Mouse (Mus musculus): ENCODE measurements around the gene Selenow. TPM values are rescaled to one million over a fixed set of nuclear protein-coding genes. Genes with fewer than 3 reads are reported as not detected.

The Selenow gene
- total RNA-seq (2014; rRNA removed) (67.9 and 68.1 TPM in 2 replicates), polyA plus RNA-seq (2012; rRNA removed) (250 and 292 TPM in 2 replicates)

- peak within 1 kb of the TSS; percentile 88 for H3K27ac ChIP-seq (replicated peaks; ENCODE audit: insufficient read depth, low read depth, low read length)
- TF ChIP-seq POLR2A (IDR thresholded peaks at IDR 0.05; ENCODE audit: extremely low read depth, insufficient read depth, low read length) (peak; percentile 94), CTCF (IDR thresholded peaks at IDR 0.05; ENCODE audit: low read depth, low read length) (no peak)
- no peaks in the 10 kb centered on the region for H3K36me3 ChIP-seq (ENCODE audit: control insufficient read depth, insufficient read depth, low read length)
- peaks cover 10% of the 10 kb centered on the region for H3K4me1 ChIP-seq (ENCODE audit: control insufficient read depth, insufficient read depth, low read length)
- peak; percentile 82 for DNase-seq (ENCODE audit: extremely low read depth, low read depth, low spot score)
- WGBS = under 1% methylated on average over 33 of the region's 33 CpGs
- peak within 1 kb of the TSS; percentile 87 for H3K9ac ChIP-seq (ENCODE audit: low read depth, low read length)
- peaks cover 7% of the 10 kb centered on the region; the same call in 1 of the 2 replicates for H3K79me2 ChIP-seq (ENCODE audit: control insufficient read depth, insufficient read depth, low read length)
- H3K4me3 ChIP-seq (ENCODE audit: insufficient read depth, low read depth, low read length) = peak within 1 kb of the TSS; percentile 80
- H3K27me3 ChIP-seq (ENCODE audit: control insufficient read depth, insufficient read depth, low read length) = no peaks in the 10 kb centered on the region
Measured at GRCm38 (mm10) chr7:15922220-15922773, at the start of gene Selenow. TSS of gene Selenow (minus strand) at chr7:15922402.

- WGBS = 99% methylated on average over 3 of the region's 3 CpGs
- TF ChIP-seq CTCF (IDR thresholded peaks at IDR 0.05; ENCODE audit: low read depth, low read length) = peak; percentile 19; the same call in 1 of the 2 replicates
- no peak for TF ChIP-seq POLR2A (IDR thresholded peaks at IDR 0.05; ENCODE audit: extremely low read depth, insufficient read depth, low read length)
- Histone ChIP-seq H3K4me1 (ENCODE audit: control insufficient read depth, insufficient read depth, low read length) (no peaks in the 10 kb centered on the region), H3K27ac (replicated peaks; ENCODE audit: insufficient read depth, low read depth, low read length) (no peak overlapping the region), H3K36me3 (ENCODE audit: control insufficient read depth, insufficient read depth, low read length) (peaks cover 7% of the 10 kb centered on the region; the same call in 1 of the 2 replicates), H3K79me2 (ENCODE audit: control insufficient read depth, insufficient read depth, low read length) (no peaks in the 10 kb centered on the region), H3K4me3 (ENCODE audit: insufficient read depth, low read depth, low read length) (no peak overlapping the region), H3K27me3 (ENCODE audit: control insufficient read depth, insufficient read depth, low read length) (no peaks in the 10 kb centered on the region), H3K9ac (ENCODE audit: low read depth, low read length) (no peak overlapping the region)
- no peak for DNase-seq (ENCODE audit: extremely low read depth, low read depth, low spot score)
Measured at GRCm38 (mm10) chr7:15969674-15970073, 47.5 kb upstream of the Selenow start.

GRCm38 (mm10) chr7:15968322-15968721, 46.1 kb upstream of the Selenow start:
- Histone ChIP-seq H3K4me1 (ENCODE audit: control insufficient read depth, insufficient read depth, low read length) (no peaks in the 10 kb centered on the region), H3K27me3 (ENCODE audit: control insufficient read depth, insufficient read depth, low read length) (no peaks in the 10 kb centered on the region), H3K4me3 (ENCODE audit: insufficient read depth, low read depth, low read length) (no peak overlapping the region), H3K9ac (ENCODE audit: low read depth, low read length) (no peak overlapping the region), H3K36me3 (ENCODE audit: control insufficient read depth, insufficient read depth, low read length) (peaks cover 7% of the 10 kb centered on the region; the same call in 1 of the 2 replicates), H3K79me2 (ENCODE audit: control insufficient read depth, insufficient read depth, low read length) (no peaks in the 10 kb centered on the region), H3K27ac (replicated peaks; ENCODE audit: insufficient read depth, low read depth, low read length) (no peak overlapping the region)
- DNase-seq (ENCODE audit: extremely low read depth, low read depth, low spot score) = no peak
- TF ChIP-seq POLR2A (IDR thresholded peaks at IDR 0.05; ENCODE audit: extremely low read depth, insufficient read depth, low read length) (no peak), CTCF (IDR thresholded peaks at IDR 0.05; ENCODE audit: low read depth, low read length) (no peak)
- 92% methylated on average over 8 of the region's 8 CpGs for WGBS

- DNase-seq (ENCODE audit: extremely low read depth, low read depth, low spot score) = peak; percentile 35
- H3K27ac ChIP-seq (replicated peaks; ENCODE audit: insufficient read depth, low read depth, low read length) = no peak within 1 kb of the TSS
- 5% methylated on average over 22 of the region's 22 CpGs for WGBS
- H3K79me2 ChIP-seq (ENCODE audit: control insufficient read depth, insufficient read depth, low read length) = no peaks in the 10 kb centered on the region
- H3K27me3 ChIP-seq (ENCODE audit: control insufficient read depth, insufficient read depth, low read length) = no peaks in the 10 kb centered on the region
- TF ChIP-seq CTCF (IDR thresholded peaks at IDR 0.05; ENCODE audit: low read depth, low read length) (peak; percentile 87), POLR2A (IDR thresholded peaks at IDR 0.05; ENCODE audit: extremely low read depth, insufficient read depth, low read length) (no peak)
- peak within 1 kb of the TSS; percentile 46 for H3K9ac ChIP-seq (ENCODE audit: low read depth, low read length)
- H3K4me3 ChIP-seq (ENCODE audit: insufficient read depth, low read depth, low read length) = peak within 1 kb of the TSS; percentile 53
- H3K4me1 ChIP-seq (ENCODE audit: control insufficient read depth, insufficient read depth, low read length) = no peaks in the 10 kb centered on the region
- peaks cover 4% of the 10 kb centered on the region; the same call in 1 of the 2 replicates for H3K36me3 ChIP-seq (ENCODE audit: control insufficient read depth, insufficient read depth, low read length)
Measured at GRCm38 (mm10) chr7:15967312-15967711, 45.1 kb upstream of the Selenow start, which contains the start of gene Ehd2. TSS of gene Ehd2 (minus strand) at chr7:15967567.

- Histone ChIP-seq H3K4me1 (ENCODE audit: control insufficient read depth, insufficient read depth, low read length) (no peaks in the 10 kb centered on the region), H3K4me3 (ENCODE audit: insufficient read depth, low read depth, low read length) (peak overlapping the region; percentile 10; the same call in 1 of the 2 replicates), H3K9ac (ENCODE audit: low read depth, low read length) (no peak overlapping the region; the same call in 1 of the 2 replicates), H3K36me3 (ENCODE audit: control insufficient read depth, insufficient read depth, low read length) (no peaks in the 10 kb centered on the region; the same call in 1 of the 2 replicates), H3K27ac (replicated peaks; ENCODE audit: insufficient read depth, low read depth, low read length) (no peak overlapping the region), H3K27me3 (ENCODE audit: control insufficient read depth, insufficient read depth, low read length) (no peaks in the 10 kb centered on the region), H3K79me2 (ENCODE audit: control insufficient read depth, insufficient read depth, low read length) (no peaks in the 10 kb centered on the region)
- 76% methylated on average over 3 of the region's 3 CpGs for WGBS
- no peak for DNase-seq (ENCODE audit: extremely low read depth, low read depth, low spot score)
- TF ChIP-seq CTCF (IDR thresholded peaks at IDR 0.05; ENCODE audit: low read depth, low read length) = no peak
- TF ChIP-seq POLR2A (IDR thresholded peaks at IDR 0.05; ENCODE audit: extremely low read depth, insufficient read depth, low read length) = no peak
Measured at GRCm38 (mm10) chr7:15966489-15966888, 44.3 kb upstream of the Selenow start.

All from liver, adult 2 months (tissue).